Mouse (Mus musculus): ENCODE measurements around the gene Fgfr2.
A peak's percentile ranks its signal among the peaks of the same experiment; 100 is the strongest.

Fgfr2 gene

DNA sequence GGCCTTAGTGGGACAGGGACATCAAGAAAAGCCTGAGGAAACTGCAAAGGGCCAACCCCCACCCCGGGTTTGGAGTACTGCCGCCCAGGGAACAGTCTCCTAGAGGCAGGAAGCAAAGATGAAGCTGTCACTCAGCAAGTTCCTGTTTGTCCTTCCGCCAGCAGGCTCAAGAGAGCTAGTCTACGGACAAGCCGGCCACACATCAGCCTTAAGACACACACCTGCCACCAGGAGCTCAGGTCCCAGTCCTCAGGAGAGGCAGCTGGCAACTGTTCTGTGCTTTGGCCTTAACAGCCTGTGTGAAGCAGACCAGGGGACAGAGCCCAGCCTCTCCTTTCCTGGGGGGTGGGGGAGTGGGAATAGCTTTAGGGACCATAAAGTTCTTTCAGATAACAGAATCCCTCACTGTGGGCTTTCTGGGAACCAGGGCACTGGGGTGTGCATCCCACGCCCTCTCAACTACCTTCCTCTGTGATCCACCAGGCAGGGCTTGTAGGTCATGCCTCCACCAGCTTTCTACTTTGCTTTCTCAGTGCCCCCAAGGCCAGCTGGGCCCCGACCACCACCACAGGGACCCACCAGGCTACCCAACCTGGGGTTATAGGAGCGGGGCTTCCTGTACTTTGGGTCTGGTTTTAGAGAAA, 409.5 kb downstream of the Fgfr2 start:
- DNase-seq = peak; percentile 69 to 78

DNA sequence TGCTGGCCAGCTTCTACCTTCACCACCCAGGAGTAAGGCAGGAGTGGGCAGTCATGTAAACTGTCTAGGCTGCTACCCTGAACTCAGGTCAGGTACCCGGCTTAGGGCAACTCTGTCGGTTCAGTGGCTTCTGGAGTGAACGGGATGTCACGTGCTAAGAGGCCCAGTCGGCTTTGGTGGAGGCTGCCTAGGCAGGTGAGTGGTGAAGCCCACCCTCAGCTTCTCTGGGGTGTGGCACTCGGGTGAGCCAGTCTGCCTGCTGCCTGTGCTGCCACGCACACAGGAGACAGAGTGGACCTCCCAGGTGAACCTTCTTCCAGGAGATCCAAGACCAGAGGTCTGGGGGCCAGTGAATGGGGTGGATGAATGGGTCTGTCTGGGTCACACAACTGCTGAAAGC, 410.2 kb downstream of the Fgfr2 start:
- no peak for DNase-seq

DNA sequence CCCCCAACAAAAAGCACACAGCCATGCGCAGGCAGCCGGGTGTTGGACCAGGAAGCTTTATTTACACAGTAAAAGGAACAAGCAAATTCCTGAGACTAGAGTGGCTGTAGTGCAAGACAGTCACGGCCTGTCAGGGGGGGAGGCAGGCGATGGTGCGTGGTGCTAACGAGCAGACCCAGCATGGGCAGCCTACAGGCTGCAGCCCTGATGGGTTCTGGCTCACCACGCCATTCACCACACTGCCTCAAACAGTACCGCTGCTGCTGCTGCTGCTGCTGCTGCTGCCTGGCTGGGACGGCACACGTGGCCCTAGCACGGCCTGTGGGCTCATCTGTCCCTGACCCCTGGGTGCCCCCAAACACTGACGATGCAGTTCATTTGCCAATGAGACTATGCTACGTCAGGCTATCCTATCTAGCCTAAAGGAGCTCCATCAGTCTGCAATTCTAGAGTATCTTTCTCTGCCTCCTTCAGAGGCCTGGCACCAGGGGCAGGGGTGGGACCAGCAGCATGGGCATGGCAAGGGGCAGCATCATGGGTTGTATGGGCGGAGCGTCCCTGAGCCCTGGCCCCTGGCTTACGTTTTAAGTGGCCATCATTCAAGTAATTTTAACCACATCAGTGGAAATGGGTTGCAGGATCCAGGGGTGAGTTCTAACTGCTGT, 411.0 kb downstream of the Fgfr2 start:
- peak; percentile 63 to 77 for DNase-seq

GRCm38 (mm10) chr7:132711579-132711978, 411.6 kb downstream of the Fgfr2 start:
- no peak for DNase-seq

DNA sequence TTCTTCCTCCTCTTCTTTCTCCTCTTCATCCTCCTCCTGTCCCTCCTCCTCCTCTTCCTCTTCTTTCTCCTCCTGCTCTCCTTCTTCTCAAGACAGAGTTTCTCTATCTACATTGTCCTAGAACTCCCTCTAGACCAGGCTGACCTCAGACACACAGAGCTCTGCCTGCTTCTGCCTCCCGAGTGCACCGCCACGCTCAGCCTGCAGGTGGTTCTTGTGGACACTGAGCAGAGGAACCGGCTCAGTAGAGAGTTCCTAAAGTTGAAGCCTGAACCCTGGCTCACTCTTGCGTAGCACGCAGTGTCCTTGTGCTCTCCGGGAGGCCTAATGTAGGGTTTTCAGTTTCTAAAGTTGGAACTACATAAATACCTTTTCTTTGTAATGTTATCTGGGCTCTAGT, 418.0 kb downstream of the Fgfr2 start:
- peak in 1 of 2 experiments; percentile 48 for DNase-seq

GRCm38 (mm10) chr7:132704310-132704875, 418.8 kb downstream of the Fgfr2 start:
- no peak for DNase-seq

- no peak for DNase-seq
Observed at GRCm38 (mm10) chr7:132703515-132704309, 419.4 kb downstream of the Fgfr2 start.

DNA sequence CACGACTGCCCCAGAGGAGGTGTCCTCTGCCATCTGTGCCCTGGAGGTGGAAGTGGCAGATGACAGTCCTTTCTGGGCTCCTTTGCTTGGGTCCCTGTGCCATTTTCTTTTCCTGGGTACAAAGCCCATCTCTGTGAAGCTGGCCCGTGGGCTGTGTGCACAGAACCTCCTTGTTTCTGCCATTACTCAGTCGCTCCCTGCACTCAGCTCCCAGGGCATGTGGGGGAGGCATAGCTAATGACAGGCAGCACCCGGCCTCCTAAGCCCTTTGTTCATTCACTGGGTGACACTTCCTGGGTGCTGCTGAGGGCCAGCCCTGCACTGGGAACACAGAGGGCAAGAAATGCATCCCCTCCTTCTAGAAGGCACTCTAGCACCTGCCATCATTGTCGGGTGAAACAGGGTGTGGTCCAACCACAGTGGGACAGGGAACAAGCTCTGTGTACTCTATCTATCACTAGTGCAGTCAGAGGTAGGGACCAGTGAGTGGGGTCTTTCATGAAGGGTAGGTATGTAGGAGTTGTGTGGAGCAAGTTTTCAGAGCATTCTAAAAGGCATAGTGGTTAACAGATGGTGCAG, 420.6 kb downstream of the Fgfr2 start:
- DNase-seq = no peak

DNA sequence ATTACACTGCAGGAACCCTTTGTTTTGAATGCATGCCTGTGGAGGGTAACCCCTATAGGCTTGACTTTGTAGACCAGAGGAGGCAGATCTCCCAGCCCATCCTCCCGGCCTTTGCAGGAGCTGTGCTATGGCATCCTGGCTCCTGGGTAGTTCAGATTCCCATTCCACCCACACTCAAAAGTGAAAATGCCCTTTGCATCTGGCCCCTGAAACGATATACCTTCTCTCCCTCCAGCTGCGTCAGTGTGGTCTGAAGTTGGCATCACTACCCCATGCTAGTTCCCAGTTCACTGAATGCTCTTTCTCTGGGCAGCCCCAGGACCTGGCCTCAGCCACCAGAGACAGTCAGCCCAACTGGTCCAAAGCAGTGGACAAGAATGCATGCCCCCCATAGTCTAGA, 421.1 kb downstream of the Fgfr2 start:
- DNase-seq = no peak

DNA sequence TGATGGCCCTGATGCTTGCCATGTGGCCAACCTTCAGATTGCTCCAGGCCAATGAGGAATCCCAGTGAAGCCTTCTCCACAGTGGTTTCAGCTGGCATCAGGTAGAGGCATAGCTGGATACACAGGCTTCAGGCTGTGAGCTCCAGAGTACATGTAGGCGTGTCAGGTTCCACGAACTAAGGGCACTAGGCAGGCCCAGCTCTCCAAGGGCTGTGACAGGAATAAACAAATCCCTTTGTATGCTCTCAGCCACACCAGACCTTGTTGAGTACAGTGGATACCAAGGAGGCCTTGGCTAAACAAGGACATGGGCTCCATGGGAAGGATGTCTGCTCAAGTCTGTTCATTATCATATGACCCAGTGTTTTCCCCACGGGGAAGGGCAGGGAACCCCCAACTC, 421.7 kb downstream of the Fgfr2 start:
- DNase-seq = no peak

DNA sequence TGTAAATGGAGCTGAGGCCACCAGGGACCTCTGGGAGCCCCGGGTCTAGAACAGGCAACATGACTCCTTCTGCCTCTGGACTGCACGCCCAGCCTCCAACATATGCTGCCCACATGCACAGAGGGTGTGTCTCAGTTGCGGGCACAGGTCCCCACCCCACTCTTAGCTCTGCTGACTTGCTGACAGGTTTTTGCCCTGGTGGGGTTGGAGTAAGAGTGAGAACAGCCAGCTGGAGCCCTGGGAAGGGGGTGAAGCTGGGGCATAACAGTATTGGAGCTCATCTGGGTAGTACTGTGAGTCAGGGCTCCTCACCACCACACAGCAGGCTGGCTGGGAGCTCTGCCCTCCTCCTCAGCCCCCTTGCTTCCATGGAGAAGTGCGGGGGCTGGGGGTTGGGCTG, 423.0 kb downstream of the Fgfr2 start:
- no peak for DNase-seq

GRCm38 (mm10) chr7:132699639-132700038, 423.5 kb downstream of the Fgfr2 start:
- no peak for DNase-seq

DNA sequence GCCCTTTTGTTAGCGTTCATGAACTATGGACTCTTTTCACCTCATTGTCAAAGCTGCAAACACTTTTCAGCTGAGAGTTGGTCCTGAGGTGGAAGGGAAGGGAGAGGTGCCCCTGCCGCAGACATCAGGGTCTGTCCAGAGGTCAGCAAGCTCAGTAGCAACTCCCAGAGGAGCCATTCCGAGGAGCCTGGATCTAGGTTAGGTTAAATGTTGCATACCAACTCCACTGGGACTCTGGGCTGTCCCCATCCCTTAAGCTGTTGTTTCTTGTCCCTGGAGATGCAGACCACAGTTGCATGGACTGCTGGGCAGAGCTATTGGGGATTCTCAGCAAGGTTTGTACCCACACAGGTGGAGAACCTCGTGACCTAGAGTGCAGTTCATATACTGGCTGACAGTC, 424.0 kb downstream of the Fgfr2 start:
- no peak for DNase-seq

DNA sequence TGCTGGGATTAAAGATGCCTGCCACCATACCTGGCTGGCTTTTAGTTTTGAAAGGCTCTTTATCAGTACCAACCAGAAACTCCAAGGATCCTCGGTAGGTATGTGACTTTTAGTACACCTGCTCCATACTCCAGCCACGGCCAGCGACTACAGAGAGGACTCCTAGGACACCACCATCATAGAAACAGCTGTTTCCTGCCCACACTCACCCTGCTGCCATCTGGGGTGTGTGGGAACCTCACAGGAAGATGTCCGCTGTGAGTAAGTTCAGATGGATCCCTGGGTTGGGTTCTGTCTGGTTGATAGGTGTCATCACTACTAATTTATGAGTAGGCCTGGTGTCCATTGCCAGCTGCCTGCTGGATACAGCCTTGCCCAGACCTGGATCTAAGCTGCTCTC, 424.4 kb downstream of the Fgfr2 start:
- no peak for DNase-seq

GRCm38 (mm10) chr7:132697258-132697796, 425.8 kb downstream of the Fgfr2 start:
- no peak for DNase-seq

GRCm38 (mm10) chr7:132693561-132693960, 429.6 kb downstream of the Fgfr2 start:
- DNase-seq = peak; percentile 53 to 75

DNA sequence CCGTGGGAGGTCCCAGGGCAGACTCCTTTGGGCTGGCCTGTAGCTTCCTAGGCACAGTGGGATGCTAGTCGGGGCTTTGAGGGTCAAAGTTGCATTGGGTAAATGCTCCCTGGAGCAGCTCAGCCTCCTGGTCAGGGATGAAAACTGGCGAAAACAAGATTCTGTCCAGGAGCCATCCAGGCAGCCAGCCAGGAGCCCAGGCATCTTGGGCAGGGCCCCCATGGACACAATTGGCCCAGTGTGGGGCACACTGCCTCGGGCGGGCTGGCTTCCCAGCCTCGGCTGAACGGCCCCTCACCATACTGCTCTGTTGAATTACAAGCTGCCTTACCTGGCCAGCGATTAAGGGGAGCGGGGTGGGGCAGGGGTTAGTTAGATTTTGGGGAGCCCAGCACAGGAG, 430.4 kb downstream of the Fgfr2 start:
- DNase-seq = peak; percentile 44 to 63

- no peak for DNase-seq
Observed at GRCm38 (mm10) chr7:132690716-132691472, 432.3 kb downstream of the Fgfr2 start.

GRCm38 (mm10) chr7:132689722-132690121, 433.4 kb downstream of the Fgfr2 start:
- DNase-seq = no peak

DNA sequence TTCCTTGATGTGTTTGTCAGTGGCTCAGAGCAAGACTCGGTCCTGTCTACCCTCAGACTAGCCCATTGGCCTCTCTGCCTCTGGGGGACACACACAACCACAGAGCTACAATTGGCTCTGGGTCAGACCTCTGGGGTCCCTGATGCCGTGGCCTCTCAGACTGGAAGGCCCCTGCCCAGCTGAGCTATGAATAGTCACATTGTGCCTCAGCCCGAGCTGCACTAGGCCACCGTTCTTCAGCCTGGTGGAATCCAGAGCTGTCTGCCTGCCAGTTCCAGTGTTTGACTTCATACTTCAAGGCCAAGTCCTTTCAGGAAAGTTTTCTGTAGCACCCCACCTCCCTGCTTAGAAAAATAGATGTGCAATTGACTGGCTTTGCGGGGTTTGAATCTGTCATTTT, 434.4 kb downstream of the Fgfr2 start:
- DNase-seq = no peak

- DNase-seq = peak in 1 of 2 experiments; percentile 45
Observed at GRCm38 (mm10) chr7:132687897-132688296, 435.3 kb downstream of the Fgfr2 start.

DNA sequence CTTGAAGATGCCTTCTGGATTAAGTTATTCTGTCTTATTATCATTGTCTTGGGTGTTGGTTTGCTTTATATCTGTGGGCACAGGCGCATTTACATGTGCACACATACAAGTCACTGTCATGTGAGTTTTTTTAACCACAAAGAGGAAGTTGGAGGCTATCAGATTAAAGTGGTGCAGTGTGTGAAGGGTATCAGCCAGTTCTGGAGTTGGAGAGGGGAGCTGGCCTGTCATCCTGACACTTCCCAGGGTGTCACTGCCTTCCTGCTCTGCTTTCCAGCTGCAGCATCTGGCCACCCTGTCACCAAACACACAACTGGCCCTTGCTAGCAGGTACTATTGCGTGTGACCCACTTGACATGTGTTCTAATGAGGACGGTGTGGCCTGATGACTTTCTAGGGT, 436.6 kb downstream of the Fgfr2 start:
- no peak for DNase-seq
